Mouse (Mus musculus) embryonic facial prominence, embryonic 11.5 days (tissue): Measurements from ENCODE around the gene Samd8. TPM values are rescaled to one million over a fixed set of nuclear protein-coding genes. Genes with fewer than 3 reads are reported as not detected.

Experiments
- ATAC-seq: fragments of 200-750 bp; cut with Nextera tagmentation; replicated peaks from 2 replicates; pipeline ENCODE4 v1.8.0; 2017; ENCODE audit warnings: low read depth; ENCODE audit not compliant: insufficient number of reproducible peaks, low FRiP score, low TSS enrichment
- DNase-seq: peaks from one replicate; pipeline ENCODE4 v3.0.0-alpha.2; 2015; ENCODE audit warnings: low spot score
- H3K27ac ChIP-seq: fragments of 300-500 bp; sonication (generic); replicated peaks from 2 replicates; pipeline ENCODE4 v1.5.1; 2014; ENCODE audit warnings: mild to moderate bottlenecking, low read depth, low read length, control low read depth
- H3K27me3 ChIP-seq: fragments of 300-500 bp; sonication (generic); 2 replicates; pipeline ENCODE4 v1.6.1; 2014; ENCODE audit warnings: mild to moderate bottlenecking, low read length, moderate library complexity, mixed read lengths; ENCODE audit not compliant: control insufficient read depth, insufficient read depth
- H3K36me3 ChIP-seq: fragments of 300-500 bp; sonication (generic); replicated peaks from 2 replicates; pipeline ENCODE4 v1.6.1; 2014; ENCODE audit warnings: low read depth, mild to moderate bottlenecking, low read length, moderate library complexity, mixed read lengths; ENCODE audit not compliant: control insufficient read depth, insufficient read depth
- H3K4me1 ChIP-seq: fragments of 300-500 bp; sonication (generic); 2 replicates; pipeline ENCODE4 v1.6.1; 2014; ENCODE audit warnings: low read length, mixed read lengths; ENCODE audit not compliant: control insufficient read depth, insufficient read depth
- H3K4me2 ChIP-seq: fragments of 300-500 bp; sonication (generic); 2 replicates; pipeline ENCODE4 v1.6.1; 2014; ENCODE audit warnings: low read depth, mild to moderate bottlenecking, control low read depth, low read length, moderate library complexity
- H3K4me3 ChIP-seq: fragments of 300-500 bp; sonication (generic); 2 replicates; pipeline ENCODE4 v1.5.1; 2014; ENCODE audit warnings: low read depth, low read length, control low read depth
- H3K9ac ChIP-seq: fragments of 300-500 bp; sonication (generic); replicated peaks from 2 replicates; pipeline ENCODE4 v1.6.1; 2014; ENCODE audit warnings: mild to moderate bottlenecking, control low read depth, low read length
- H3K9me3 ChIP-seq: fragments of 300-500 bp; sonication (generic); replicated peaks from 2 replicates; pipeline ENCODE4 v1.6.1; 2016; ENCODE audit warnings: mild to moderate bottlenecking, low read length, inconsistent platforms, mixed read lengths; ENCODE audit not compliant: control insufficient read depth
- WGBS: fragments of 180-500 bp; shearing (Covaris S2); extraction: QIAGEN DNeasy Blood & Tissue Kit; methylation state at CpG from one replicate; pipeline ENCODE4 v1.1.7; 2014; 5-methylcytosine and 5-hydroxymethylcytosine counted together
- polyA plus RNA-seq: library from polyadenylated mRNA; unstranded; fragments of >200 nt; fragmentation: Nextera tagmentation; extraction: Ambion mirVana; gene quantifications from 2 replicates; pipeline ENCODE4 v1.2.1, GENCODE M21; 2014

Gene Samd8
- polyA plus RNA-seq, 1 experiment from 2014 or later, result 11.9 TPM

- 37% methylated on average over 4 of the region's 4 CpGs for WGBS
These were observed 67.1 kb downstream of the Samd8 start for GRCm38 (mm10) chr14:21817453-21817852.

GRCm38 (mm10) chr14:21820880-21821505 is 70.7 kb downstream of the Samd8 start:
- ATAC-seq, result no peak
- no peak overlapping the region for H3K9ac ChIP-seq

More at GRCm38 (mm10) chr14:21817453-21817852, 67.1 kb downstream of the Samd8 start:
- H3K4me2 ChIP-seq, result no peak overlapping the region
- no peak overlapping the region for H3K4me3 ChIP-seq
- ATAC-seq, result no peak
- no peaks in the 10 kb centered on the region for H3K27me3 ChIP-seq
- no peaks in the 10 kb centered on the region for H3K36me3 ChIP-seq
- H3K9ac ChIP-seq, result no peak overlapping the region
- no peaks in the 10 kb centered on the region for H3K9me3 ChIP-seq
- DNase-seq, result no peak
- H3K4me1 ChIP-seq, result no peaks in the 10 kb centered on the region
- no peak overlapping the region for H3K27ac ChIP-seq

GRCm38 (mm10) chr14:21822307-21822706 is 72.0 kb downstream of the Samd8 start:
- WGBS, result 68% methylated on average over 7 of the region's 7 CpGs

More at GRCm38 (mm10) chr14:21820880-21821505, 70.7 kb downstream of the Samd8 start:
- no peak for DNase-seq
- no peak overlapping the region for H3K4me2 ChIP-seq
- H3K27me3 ChIP-seq, result no peaks in the 10 kb centered on the region
- no peak overlapping the region for H3K27ac ChIP-seq
- H3K9me3 ChIP-seq, result no peaks in the 10 kb centered on the region
- no peaks in the 10 kb centered on the region for H3K36me3 ChIP-seq
- no peaks in the 10 kb centered on the region for H3K4me1 ChIP-seq
- 96% methylated on average over 4 of the region's 4 CpGs for WGBS
- no peak overlapping the region for H3K4me3 ChIP-seq

GRCm38 (mm10) chr14:21822795-21823374 is 72.6 kb downstream of the Samd8 start:
- 56% methylated on average over 7 of the region's 7 CpGs for WGBS
- DNase-seq (no peak), ATAC-seq (no peak)
- Histone ChIP-seq H3K27me3 (no peaks in the 10 kb centered on the region), H3K36me3 (no peaks in the 10 kb centered on the region), H3K4me1 (no peaks in the 10 kb centered on the region), H3K9ac (no peak overlapping the region), H3K9me3 (no peaks in the 10 kb centered on the region), H3K4me2 (no peak overlapping the region), H3K27ac (no peak overlapping the region), H3K4me3 (no peak overlapping the region)

More at GRCm38 (mm10) chr14:21822307-21822706, 72.0 kb downstream of the Samd8 start:
- ATAC-seq (no peak), DNase-seq (no peak)
- H3K4me2 ChIP-seq, result no peak overlapping the region
- H3K36me3 ChIP-seq, result no peaks in the 10 kb centered on the region
- no peak overlapping the region for H3K4me3 ChIP-seq
- H3K4me1 ChIP-seq, result no peaks in the 10 kb centered on the region
- H3K9me3 ChIP-seq, result no peaks in the 10 kb centered on the region
- H3K27ac ChIP-seq, result no peak overlapping the region
- no peaks in the 10 kb centered on the region for H3K27me3 ChIP-seq
- no peak overlapping the region for H3K9ac ChIP-seq

- Histone ChIP-seq H3K9me3 (no peaks in the 10 kb centered on the region), H3K4me1 (no peaks in the 10 kb centered on the region), H3K27me3 (no peaks in the 10 kb centered on the region), H3K27ac (no peak overlapping the region), H3K4me3 (no peak overlapping the region), H3K4me2 (no peak overlapping the region), H3K9ac (no peak overlapping the region), H3K36me3 (no peaks in the 10 kb centered on the region)
- DNase-seq (no peak), ATAC-seq (no peak)
- 76% methylated on average over 7 of the region's 7 CpGs for WGBS
These were observed 73.6 kb downstream of the Samd8 start for GRCm38 (mm10) chr14:21823897-21824296.

GRCm38 (mm10) chr14:21824938-21825337 is 74.6 kb downstream of the Samd8 start, which contains the start of gene Vdac2:
TSS of gene Vdac2 (plus strand) at chr14:21825238.
- no peaks in the 10 kb centered on the region for H3K36me3 ChIP-seq
- no peak within 1 kb of the TSS for H3K27ac ChIP-seq
- no peaks in the 10 kb centered on the region for H3K27me3 ChIP-seq
- 92% methylated on average over 2 of the region's 2 CpGs for WGBS
- H3K9me3 ChIP-seq, result no peaks in the 10 kb centered on the region
- no peak within 1 kb of the TSS for H3K4me2 ChIP-seq
- ATAC-seq (no peak), DNase-seq (no peak)
- no peak within 1 kb of the TSS for H3K4me3 ChIP-seq
- H3K9ac ChIP-seq, result no peak within 1 kb of the TSS
- H3K4me1 ChIP-seq, result no peaks in the 10 kb centered on the region

GRCm38 (mm10) chr14:21825786-21826491 is 75.6 kb downstream of the Samd8 start:
- Histone ChIP-seq H3K4me1 (no peaks in the 10 kb centered on the region), H3K9ac (no peak overlapping the region), H3K36me3 (no peaks in the 10 kb centered on the region), H3K9me3 (no peaks in the 10 kb centered on the region), H3K27ac (no peak overlapping the region), H3K4me2 (no peak overlapping the region), H3K27me3 (no peaks in the 10 kb centered on the region), H3K4me3 (no peak overlapping the region)
- DNase-seq (no peak), ATAC-seq (no peak)
- 87% methylated on average over 9 of the region's 9 CpGs for WGBS
